ENCODE assay signal across 13 mouse cellular contexts in genomic region chr12:61723158-61723557, GRCm38 (mm10).
DNase-seq lines count a peak whose midpoint lies in the region; ATAC-seq and TF ChIP-seq lines count a peak whose summit lies in the region.
"Had no signal": no experiment of that assay in that cellular context is flagged by ENCODE, and none has a peak within 500 bp of the region (broad histone marks: within the 10 kb centered on the region; RNA-seq: fewer than 3 reads in every experiment).

No protein-coding gene starts in this region.

- no peaks in the 10 kb centered on the region for H3K27me3 ChIP-seq in MEL (ENCODE audit: control insufficient read depth in 1 of 2, insufficient read depth in 2 of 2, low read length in 2 of 2)
- no peaks in the 10 kb centered on the region for H3K27me3 ChIP-seq in hindbrain, embryonic 12.5 days
- no peaks in the 10 kb centered on the region for H3K27me3 ChIP-seq in forebrain, embryonic 13.5 days
- H3K27me3 ChIP-seq: limb, embryonic 15.5 days; midbrain, embryonic 15.5 days had no signal

- peak; percentile 64 for TF ChIP-seq RAD21 in MEL (IDR thresholded peaks at IDR 0.05; ENCODE audit: low read depth, low read length)

- H3K9me3 ChIP-seq in MEL (replicated peaks; ENCODE audit: insufficient read depth, low read length): no peaks in the 10 kb centered on the region
- no peaks in the 10 kb centered on the region for H3K9me3 ChIP-seq in hindbrain, embryonic 12.5 days (replicated peaks)
- no peaks in the 10 kb centered on the region for H3K9me3 ChIP-seq in forebrain, embryonic 13.5 days (replicated peaks)
- H3K9me3 ChIP-seq: limb, embryonic 15.5 days; midbrain, embryonic 15.5 days had no signal

- no peak overlapping the region for H3K4me3 ChIP-seq in MEL (ENCODE audit: control insufficient read depth in 1 of 2, insufficient read depth in 1 of 2, low read depth in 2 of 2, low read length in 2 of 2)
- no peak overlapping the region for H3K4me3 ChIP-seq in hindbrain, embryonic 12.5 days
- no peak overlapping the region for H3K4me3 ChIP-seq in forebrain, embryonic 13.5 days
- H3K4me3 ChIP-seq: limb, embryonic 15.5 days; midbrain, embryonic 15.5 days had no signal

- no peak for TF ChIP-seq EP300 in MEL (IDR thresholded peaks at IDR 0.05; ENCODE audit: low read depth in 1 of 2, low read length in 2 of 2)

- no peaks in the 10 kb centered on the region for H3K36me3 ChIP-seq in MEL (ENCODE audit: control insufficient read depth in 1 of 2, insufficient read depth in 2 of 2, low read length in 2 of 2)
- H3K36me3 ChIP-seq in hindbrain, embryonic 12.5 days: no peaks in the 10 kb centered on the region
- H3K36me3 ChIP-seq in forebrain, embryonic 13.5 days (ENCODE audit: poor library complexity, severe bottlenecking): no peaks in the 10 kb centered on the region
- H3K36me3 ChIP-seq: limb, embryonic 15.5 days; midbrain, embryonic 15.5 days had no signal

- no peak overlapping the region for H3K9ac ChIP-seq in MEL (ENCODE audit: control insufficient read depth, low read depth, low read length, poor library complexity, severe bottlenecking)
- no peak overlapping the region for H3K9ac ChIP-seq in hindbrain, embryonic 12.5 days
- no peak overlapping the region for H3K9ac ChIP-seq in forebrain, embryonic 13.5 days
- H3K9ac ChIP-seq: limb, embryonic 15.5 days; midbrain, embryonic 15.5 days had no signal

- no peaks in the 10 kb centered on the region for H3K79me2 ChIP-seq in MEL (ENCODE audit: control insufficient read depth, insufficient read depth, low read length, poor library complexity)

- H3K4me1 ChIP-seq in MEL (ENCODE audit: control insufficient read depth in 1 of 2, insufficient read depth in 2 of 2, low read length in 2 of 2): peaks cover 0 to 3% of the 10 kb centered on the region in 2 experiments; a peak in 1 of 4 replicates
- H3K4me1 ChIP-seq in hindbrain, embryonic 12.5 days: no peaks in the 10 kb centered on the region
- H3K4me1 ChIP-seq in forebrain, embryonic 13.5 days: no peaks in the 10 kb centered on the region
- H3K4me1 ChIP-seq: limb, embryonic 15.5 days; midbrain, embryonic 15.5 days had no signal

- no peak overlapping the region for H3K27ac ChIP-seq in MEL (ENCODE audit: control insufficient read depth, low read depth, low read length)
- no peak overlapping the region for H3K27ac ChIP-seq in hindbrain, embryonic 12.5 days
- no peak overlapping the region for H3K27ac ChIP-seq in forebrain, embryonic 13.5 days
- H3K27ac ChIP-seq: limb, embryonic 15.5 days; midbrain, embryonic 15.5 days had no signal

- ATAC-seq in hindbrain, embryonic 12.5 days (ENCODE audit: low FRiP score): 0 out of 2 replicates have a peak, but pooled peaks have one; percentile 38
- no peak for ATAC-seq in forebrain, embryonic 13.5 days
- ATAC-seq: intestine, postnatal 0 days; midbrain, embryonic 15.5 days had no signal

- peak in 2 of 3 experiments; percentile 63; a peak in 4 of 6 replicates for TF ChIP-seq CTCF in MEL (IDR thresholded peaks at IDR 0.05 in 2 of 3, conservative IDR thresholded peaks at IDR 0.05 in 1 of 3; ENCODE audit: control insufficient read depth in 1 of 3, insufficient read depth in 1 of 3, low read depth in 2 of 3, low read length in 3 of 3, poor library complexity in 1 of 3, severe bottlenecking in 1 of 3)

- TF ChIP-seq POLR2A in MEL (IDR thresholded peaks at IDR 0.05; ENCODE audit: control insufficient read depth in 1 of 2, insufficient read depth in 1 of 2, low read depth in 1 of 2, low read length in 2 of 2, poor library complexity in 1 of 2): no peak

- no peak overlapping the region for H3K4me2 ChIP-seq in hindbrain, embryonic 12.5 days (replicated peaks)
- no peak overlapping the region for H3K4me2 ChIP-seq in forebrain, embryonic 13.5 days
- H3K4me2 ChIP-seq: heart, embryonic 11.5 days; limb, embryonic 15.5 days; midbrain, embryonic 15.5 days had no signal

- DNase-seq in adrenal gland, postnatal 10 days: peak; percentile 11
- DNase-seq in adrenal gland, adult 2 months: no peak
- peak; percentile 12 for DNase-seq in left cerebral cortex, adult 11 months (ENCODE audit: low spot score)
- no peak for DNase-seq in left cerebral cortex, adult 8-10 months (ENCODE audit: low spot score in 2 of 2)
- peak; percentile 56 for DNase-seq in MEL (ENCODE audit: low read depth, low spot score)
- DNase-seq in gastrocnemius, adult 8-10 months (ENCODE audit: low spot score in 2 of 2): no peak
- DNase-seq: cerebellum, adult 11 months had no signal

TF ChIP-seq in MEL, 35 proteins besides CTCF, POLR2A, EP300 and RAD21:
- TF ChIP-seq ZC3H11A (IDR thresholded peaks at IDR 0.05; ENCODE audit: low read depth, low read length) (peak; percentile 69), KAT2A (conservative IDR thresholded peaks at IDR 0.05; ENCODE audit: low read depth, low read length) (no peak), MYC (IDR thresholded peaks at IDR 0.05; ENCODE audit: low read depth, low read length) (no peak), SMC3 (IDR thresholded peaks at IDR 0.05; ENCODE audit: low read depth, low read length) (peak; percentile 81)

Comparison
In these comparisons a context has a peak if more than half of its experiments do, and no peak if none do; other contexts are left out.
1. DNase-seq: peak in adrenal gland, postnatal 10 days (single experiment), left cerebral cortex, adult 11 months (single experiment) and MEL (single experiment); none in adrenal gland, adult 2 months (single experiment), left cerebral cortex, adult 8-10 months (0 of 2) and gastrocnemius, adult 8-10 months (0 of 2).